Comparison of ENCODE assay signal across 17 mouse cellular contexts in the genomic region with DNA sequence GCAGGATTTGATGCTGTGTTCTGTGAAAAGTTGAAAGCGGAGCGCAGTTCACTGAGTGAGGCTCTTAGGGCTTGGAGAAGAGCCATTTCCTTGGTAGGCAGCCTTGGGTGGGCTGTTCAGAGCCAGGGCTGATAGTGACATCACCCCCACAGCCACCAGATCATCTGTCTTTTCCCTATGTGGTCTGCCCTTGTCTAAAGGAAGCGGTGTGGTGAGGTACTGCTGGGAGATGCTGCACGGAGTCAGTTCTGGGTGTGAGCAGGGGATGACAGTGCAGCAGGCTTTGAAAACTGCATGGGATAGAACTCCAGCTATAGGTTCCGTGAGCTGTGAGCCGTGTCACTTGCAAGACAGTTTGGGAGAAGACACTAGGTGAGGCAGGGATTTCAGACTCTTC. TPM values are rescaled to one million over a fixed set of nuclear protein-coding genes. Genes with fewer than 3 reads are reported as not detected.
DNase-seq lines count a peak whose midpoint lies in the region; ATAC-seq lines count a peak whose summit lies in the region.
"Had no signal": no experiment of that assay in that cellular context is flagged by ENCODE, and none has a peak within 500 bp of the region (broad histone marks: within the 10 kb centered on the region; RNA-seq: fewer than 3 reads in every experiment).

No protein-coding gene starts in this region.

- no peak overlapping the region for H3K4me2 ChIP-seq in lung, embryonic 15.5 days
- H3K4me2 ChIP-seq: forebrain, embryonic 12.5 days; heart, embryonic 13.5 days had no signal

- H3K27me3 ChIP-seq in lung, embryonic 15.5 days = no peaks in the 10 kb centered on the region
- H3K27me3 ChIP-seq: heart, embryonic 13.5 days had no signal

- peaks cover 32% of the 10 kb centered on the region for H3K4me1 ChIP-seq in lung, embryonic 15.5 days
- H3K4me1 ChIP-seq: forebrain, embryonic 12.5 days; midbrain, embryonic 10.5 days had no signal

- ATAC-seq in lung, embryonic 15.5 days (ENCODE audit: borderline replicate concordance, extremely low read depth, low FRiP score, low TSS enrichment) = peak; percentile 43; the same call in 1 of the 2 replicates
- ATAC-seq in hematopoietic stem cell, adult 5-6 weeks (replicated peaks in 1 of 2; ENCODE audit: insufficient read depth in 1 of 2, low FRiP score in 2 of 2, low TSS enrichment in 1 of 2, low read depth in 1 of 2, poor library complexity in 2 of 2, severe bottlenecking in 2 of 2) = peak; percentile 49 to 51; a peak in 3 of 4 replicates
- ATAC-seq in cerebellum, adult (ENCODE audit: insufficient number of reproducible peaks, low FRiP score, low TSS enrichment) = no peak

- no peak overlapping the region for H3K9ac ChIP-seq in lung, embryonic 15.5 days
- H3K9ac ChIP-seq: forebrain, embryonic 12.5 days; heart, embryonic 13.5 days had no signal

- H3K9me3 ChIP-seq in lung, embryonic 15.5 days = no peaks in the 10 kb centered on the region
- H3K9me3 ChIP-seq: forebrain, embryonic 12.5 days; heart, embryonic 13.5 days; midbrain, embryonic 10.5 days had no signal

- H3K27ac ChIP-seq in lung, embryonic 15.5 days = no peak overlapping the region
- H3K27ac ChIP-seq: forebrain, embryonic 12.5 days; heart, embryonic 13.5 days; midbrain, embryonic 10.5 days had no signal

- WGBS in lung, embryonic 15.5 days = 59% methylated on average over 6 of the region's 6 CpGs

- H3K4me3 ChIP-seq in lung, embryonic 15.5 days = no peak overlapping the region
- H3K4me3 ChIP-seq: forebrain, embryonic 12.5 days; heart, embryonic 13.5 days; midbrain, embryonic 10.5 days had no signal

- H3K36me3 ChIP-seq in lung, embryonic 15.5 days = no peaks in the 10 kb centered on the region
- H3K36me3 ChIP-seq: forebrain, embryonic 12.5 days; heart, embryonic 13.5 days; midbrain, embryonic 10.5 days had no signal

- no peak for DNase-seq in lung, postnatal 4 days
- DNase-seq in 416B (ENCODE audit: low read depth) = peak; percentile 58
- DNase-seq in A20 (ENCODE audit: low read depth, low spot score) = peak; percentile 69
- no peak for DNase-seq in ovary, postnatal 10 days (ENCODE audit: low spot score)
- DNase-seq: adrenal gland, postnatal 25 days; cerebellum, adult 9-11 months; gastrocnemius, postnatal 36 days; heart, postnatal 4 days; kidney, adult 2 months; kidney, postnatal 14 days; layer of hippocampus, adult 9-11 months had no signal

RNA-seq across cellular contexts. Expression of a gene that starts 45.1 kb away (rescaled TPM):
- 84.2 and 90.6 TPM in 2 replicates for polyA plus RNA-seq in lung, embryonic 15.5 days (2015; fragmentation: Nextera tagmentation; extraction: Ambion mirVana)
- 52.8 and 58.3 TPM in 2 replicates for total RNA-seq in hematopoietic stem cell, adult 5-6 weeks (2017)

Comparison
In these comparisons a context has a peak if more than half of its experiments do, and no peak if none do; other contexts are left out.
1. DNase-seq: peak in 416B (single experiment) and A20 (single experiment); none in lung, postnatal 4 days (0 of 2) and ovary, postnatal 10 days (single experiment).